Mouse (Mus musculus): ENCODE measurements around the gene Cbx6. TPM values are rescaled to one million over a fixed set of nuclear protein-coding genes. Genes with fewer than 3 reads are reported as not detected.
"Not testable (repeated sequence)": the region's sequence is repeated elsewhere in the genome, so short reads cannot be mapped to it uniquely, and the experiment has no call there.

Cbx6 gene
- polyA plus RNA-seq, 1 experiment from 2014 or later, result 53.1 TPM

- H3K4me1 ChIP-seq, result peaks cover 89% of the 10 kb centered on the region
- H3K9me3 ChIP-seq (replicated peaks), result no peaks in the 10 kb centered on the region
- H3K27me3 ChIP-seq (replicated peaks), result no peaks in the 10 kb centered on the region
- H3K4me3 ChIP-seq (replicated peaks), result no peak overlapping the region
- ATAC-seq (ENCODE audit: low FRiP score), result no peak
- peak overlapping the region; percentile 46 for H3K4me2 ChIP-seq
- H3K27ac ChIP-seq (replicated peaks), result peak overlapping the region; percentile 0; the same call in 1 of the 2 replicates
- H3K9ac ChIP-seq (replicated peaks), result peak overlapping the region; percentile 23; the same call in 1 of the 2 replicates
- 55% methylated on average over 46 of the region's 46 CpGs for WGBS
- H3K36me3 ChIP-seq, result peaks cover 25% of the 10 kb centered on the region
Observed at GRCm38 (mm10) chr15:79828366-79829035, 6.0 kb downstream of the Cbx6 start.

- H3K4me2 ChIP-seq, result no peak overlapping the region; the same call in 1 of the 2 replicates
- H3K4me1 ChIP-seq, result peaks cover 90% of the 10 kb centered on the region
- H3K4me3 ChIP-seq (replicated peaks), result no peak overlapping the region
- 75% methylated on average over 11 of the region's 11 CpGs for WGBS
- H3K9ac ChIP-seq (replicated peaks), result peak overlapping the region; percentile 17; the same call in 1 of the 2 replicates
- no peaks in the 10 kb centered on the region for H3K9me3 ChIP-seq (replicated peaks)
- no peak for ATAC-seq (ENCODE audit: low FRiP score)
- no peaks in the 10 kb centered on the region for H3K27me3 ChIP-seq (replicated peaks)
- no peak overlapping the region; the same call in 1 of the 2 replicates for H3K27ac ChIP-seq (replicated peaks)
- peaks cover 32% of the 10 kb centered on the region for H3K36me3 ChIP-seq
Observed at GRCm38 (mm10) chr15:79827778-79828210, 6.7 kb downstream of the Cbx6 start.

GRCm38 (mm10) chr15:79827061-79827777, 7.3 kb downstream of the Cbx6 start:
- ATAC-seq (ENCODE audit: low FRiP score), result no peak
- no peaks in the 10 kb centered on the region for H3K27me3 ChIP-seq (replicated peaks)
- 86% methylated on average over 14 of the region's 14 CpGs for WGBS
- no peak overlapping the region for H3K27ac ChIP-seq (replicated peaks)
- no peaks in the 10 kb centered on the region for H3K9me3 ChIP-seq (replicated peaks)
- 0 out of 2 replicates have a peak overlapping the region, but pooled peaks have one; percentile 17 for H3K9ac ChIP-seq (replicated peaks)
- H3K36me3 ChIP-seq, result peaks cover 34% of the 10 kb centered on the region
- no peak overlapping the region for H3K4me3 ChIP-seq (replicated peaks)
- peaks cover 90% of the 10 kb centered on the region for H3K4me1 ChIP-seq
- no peak overlapping the region; the same call in 1 of the 2 replicates for H3K4me2 ChIP-seq

GRCm38 (mm10) chr15:79826221-79826935, 8.1 kb downstream of the Cbx6 start:
- no peak overlapping the region for H3K4me2 ChIP-seq
- no peaks in the 10 kb centered on the region for H3K27me3 ChIP-seq (replicated peaks)
- no peak overlapping the region for H3K27ac ChIP-seq (replicated peaks)
- WGBS, result 91% methylated on average over 9 of the region's 9 CpGs
- no peaks in the 10 kb centered on the region for H3K9me3 ChIP-seq (replicated peaks)
- H3K4me1 ChIP-seq, result peaks cover 81% of the 10 kb centered on the region
- no peak for ATAC-seq (ENCODE audit: low FRiP score)
- H3K9ac ChIP-seq (replicated peaks), result no peak overlapping the region
- H3K4me3 ChIP-seq (replicated peaks), result no peak overlapping the region
- peaks cover 31% of the 10 kb centered on the region for H3K36me3 ChIP-seq

GRCm38 (mm10) chr15:79825146-79825825, 9.2 kb downstream of the Cbx6 start:
- ATAC-seq (ENCODE audit: low FRiP score), result no peak
- no peak overlapping the region for H3K4me2 ChIP-seq
- no peaks in the 10 kb centered on the region for H3K27me3 ChIP-seq (replicated peaks)
- H3K36me3 ChIP-seq, result peaks cover 26% of the 10 kb centered on the region
- H3K27ac ChIP-seq (replicated peaks), result peak overlapping the region; percentile 45; the same call in 1 of the 2 replicates
- WGBS, result 55% methylated on average over 14 of the region's 14 CpGs
- no peaks in the 10 kb centered on the region for H3K9me3 ChIP-seq (replicated peaks)
- H3K4me1 ChIP-seq, result peaks cover 71% of the 10 kb centered on the region
- H3K9ac ChIP-seq (replicated peaks), result no peak overlapping the region
- no peak overlapping the region for H3K4me3 ChIP-seq (replicated peaks)

GRCm38 (mm10) chr15:79823588-79824280, 10.8 kb downstream of the Cbx6 start:
- peaks cover 26% of the 10 kb centered on the region for H3K36me3 ChIP-seq
- ATAC-seq (ENCODE audit: low FRiP score), result no peak
- H3K4me3 ChIP-seq (replicated peaks), result no peak overlapping the region
- H3K27me3 ChIP-seq (replicated peaks), result no peaks in the 10 kb centered on the region
- WGBS, result 72% methylated on average over 19 of the region's 19 CpGs
- H3K27ac ChIP-seq (replicated peaks), result no peak overlapping the region
- H3K4me2 ChIP-seq, result no peak overlapping the region
- no peak overlapping the region for H3K9ac ChIP-seq (replicated peaks)
- no peaks in the 10 kb centered on the region for H3K9me3 ChIP-seq (replicated peaks)
- H3K4me1 ChIP-seq, result peaks cover 56% of the 10 kb centered on the region

- Histone ChIP-seq H3K4me2 (no peak overlapping the region), H3K36me3 (peaks cover 18% of the 10 kb centered on the region), H3K27ac (replicated peaks) (no peak overlapping the region), H3K4me1 (peaks cover 44% of the 10 kb centered on the region), H3K4me3 (replicated peaks) (no peak overlapping the region), H3K9me3 (replicated peaks) (no peaks in the 10 kb centered on the region), H3K27me3 (replicated peaks) (no peaks in the 10 kb centered on the region), H3K9ac (replicated peaks) (no peak overlapping the region)
- WGBS, result 82% methylated on average over 13 of the region's 13 CpGs
- 0 out of 2 replicates have a peak, but pooled peaks have one; percentile 6 for ATAC-seq (ENCODE audit: low FRiP score)
Observed at GRCm38 (mm10) chr15:79822265-79823199, 12.0 kb downstream of the Cbx6 start.

- no peak overlapping the region for H3K9ac ChIP-seq (replicated peaks)
- H3K27me3 ChIP-seq (replicated peaks), result no peaks in the 10 kb centered on the region
- H3K4me2 ChIP-seq, result no peak overlapping the region
- WGBS, result 98% methylated on average over 4 of the region's 4 CpGs
- no peak for ATAC-seq (ENCODE audit: low FRiP score)
- no peak overlapping the region for H3K4me3 ChIP-seq (replicated peaks)
- H3K9me3 ChIP-seq (replicated peaks), result no peaks in the 10 kb centered on the region
- H3K36me3 ChIP-seq, result peaks cover 7% of the 10 kb centered on the region
- H3K27ac ChIP-seq (replicated peaks), result no peak overlapping the region
- H3K4me1 ChIP-seq, result peaks cover 10% of the 10 kb centered on the region
Observed at GRCm38 (mm10) chr15:79818325-79818724, 16.2 kb downstream of the Cbx6 start.

GRCm38 (mm10) chr15:79813666-79814258, 20.7 kb downstream of the Cbx6 start:
- H3K27me3 ChIP-seq (replicated peaks), result peaks cover 9% of the 10 kb centered on the region; the same call in 1 of the 2 replicates
- no peak overlapping the region for H3K9ac ChIP-seq (replicated peaks)
- 57% methylated on average over 8 of the region's 8 CpGs for WGBS
- H3K9me3 ChIP-seq (replicated peaks), result no peaks in the 10 kb centered on the region
- no peak for ATAC-seq (ENCODE audit: low FRiP score)
- no peak overlapping the region for H3K4me3 ChIP-seq (replicated peaks)
- H3K36me3 ChIP-seq, result no peaks in the 10 kb centered on the region
- H3K4me2 ChIP-seq, result no peak overlapping the region
- H3K27ac ChIP-seq (replicated peaks), result no peak overlapping the region
- no peaks in the 10 kb centered on the region for H3K4me1 ChIP-seq

GRCm38 (mm10) chr15:79812840-79813239, 21.6 kb downstream of the Cbx6 start:
- not testable (repeated sequence) for ATAC-seq (ENCODE audit: low FRiP score); H3K9me3 ChIP-seq (replicated peaks); H3K27ac ChIP-seq (replicated peaks); H3K36me3 ChIP-seq; H3K9ac ChIP-seq (replicated peaks); H3K4me3 ChIP-seq (replicated peaks); H3K4me2 ChIP-seq; H3K4me1 ChIP-seq
- peaks cover 11% of the 10 kb centered on the region; the same call in 1 of the 2 replicates for H3K27me3 ChIP-seq (replicated peaks)
- WGBS, result 70% methylated on average over 2 of the region's 2 CpGs
